Mouse (Mus musculus): ENCODE measurements around the gene Vmn1r120.
"Not testable (repeated sequence)": the region's sequence is repeated elsewhere in the genome, so short reads cannot be mapped to it uniquely, and the experiment has no call there.

Gene Vmn1r120

DNA sequence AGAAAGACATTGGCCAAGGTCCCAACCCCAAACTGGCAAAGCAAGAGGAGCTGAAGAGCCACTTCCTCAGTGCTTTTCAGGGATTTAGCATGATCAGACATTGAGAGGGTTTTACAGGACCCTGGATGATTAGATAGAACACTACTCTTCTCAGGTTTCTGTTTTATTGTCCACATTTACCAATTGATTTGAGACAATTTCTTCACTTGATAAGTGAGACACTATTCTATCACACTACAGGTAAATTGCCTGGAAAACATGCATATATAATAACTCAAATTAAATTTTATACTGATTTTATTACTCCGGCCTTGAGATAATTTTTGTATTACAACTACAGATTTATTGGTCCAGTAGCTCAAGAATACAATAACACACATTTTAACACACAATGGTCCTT lies at the start of gene Vmn1r120:
Gene Vmn1r120 (minus strand): TSS at position 101 of the 400 bp plus-strand sequence.
- not testable (repeated sequence) for DNase-seq

GRCm38 (mm10) chr7:21098413-21098812 lies 44.8 kb upstream of the Vmn1r120 start, which contains the start of gene Vmn1r121:
Gene Vmn1r121, minus strand, starts transcription at chr7:21098513.
- DNase-seq, result not testable (repeated sequence)

DNA sequence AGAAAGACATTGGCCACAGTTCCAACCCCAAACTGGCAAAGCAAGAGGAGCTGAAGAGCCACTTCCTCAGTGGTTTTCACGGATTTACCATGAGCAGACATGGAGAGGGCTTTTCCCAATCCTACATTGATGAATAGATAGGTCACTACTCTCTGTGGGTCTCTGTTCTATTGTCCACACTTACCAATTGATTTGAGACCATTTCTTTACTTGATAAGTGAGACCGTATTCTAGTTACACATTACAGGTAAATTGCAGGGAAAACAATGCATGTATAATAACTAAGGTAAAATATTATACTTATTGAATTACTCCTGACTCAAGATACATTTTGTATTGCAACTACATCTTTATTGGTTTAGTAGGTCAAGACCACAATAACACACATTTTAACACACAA lies 41.2 kb downstream of the Vmn1r120 start, which contains the start of gene Vmn1r119:
Gene Vmn1r119 (minus strand): TSS at position 101 of the 400 bp plus-strand sequence.
- DNase-seq, result not testable (repeated sequence)
